Mouse (Mus musculus): ENCODE measurements at regions not wholly inside any gene's neighbourhood (a gene's known extent, or its start where the extent isn't known, plus 50 kb on each side); places are given as distances from the start of the nearest gene placed in this dataset.

DNA sequence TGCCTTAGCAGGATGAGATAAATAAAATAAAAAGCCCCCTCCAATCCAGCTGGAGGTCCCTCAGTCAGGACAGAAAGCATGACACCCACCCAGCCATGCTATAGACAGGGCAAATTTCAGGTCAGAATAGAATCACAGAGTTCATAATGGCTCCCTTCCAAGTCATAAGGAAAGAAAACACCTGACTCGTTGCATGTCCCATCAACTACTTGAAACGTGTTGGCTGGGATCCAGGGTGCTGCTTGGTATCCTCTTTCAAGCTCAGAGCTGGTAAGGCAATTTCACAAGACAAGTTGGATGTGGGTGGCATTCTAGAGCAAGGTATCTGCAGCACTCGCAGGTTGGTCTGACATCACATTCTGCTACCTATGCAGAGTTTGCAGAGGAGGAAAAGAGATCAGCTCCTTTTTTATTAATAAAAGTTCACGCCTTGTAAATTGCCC is 651.2 kb downstream of the Ntrk3 start:
- no peak overlapping the region for H3K4me3 ChIP-seq (ENCODE audit: low read length)
- no peak overlapping the region for H3K27ac ChIP-seq
- no peak overlapping the region for H3K4me2 ChIP-seq (ENCODE audit: low read depth, low read length)
- H3K27me3 ChIP-seq (ENCODE audit: insufficient read depth, low read length): no peaks in the 10 kb centered on the region
- H3K36me3 ChIP-seq (ENCODE audit: insufficient read depth, low read length): no peaks in the 10 kb centered on the region
- H3K4me1 ChIP-seq (ENCODE audit: insufficient read depth, low read length): 0 out of 2 replicates have a peak, but pooled peaks cover 6% of the 10 kb centered on the region
- TF ChIP-seq CTCF (IDR thresholded peaks at IDR 0.05; ENCODE audit: low read depth): no peak
- ATAC-seq (peak; percentile 2; the same call in 1 of the 2 replicates), DNase-seq (ENCODE audit: low spot score) (peak; percentile 65)
- no peak overlapping the region for H3K9ac ChIP-seq (replicated peaks; ENCODE audit: low read length)
- WGBS: 58% methylated on average over 4 of the region's 4 CpGs
- no peaks in the 10 kb centered on the region for H3K9me3 ChIP-seq (ENCODE audit: low read length)

DNA sequence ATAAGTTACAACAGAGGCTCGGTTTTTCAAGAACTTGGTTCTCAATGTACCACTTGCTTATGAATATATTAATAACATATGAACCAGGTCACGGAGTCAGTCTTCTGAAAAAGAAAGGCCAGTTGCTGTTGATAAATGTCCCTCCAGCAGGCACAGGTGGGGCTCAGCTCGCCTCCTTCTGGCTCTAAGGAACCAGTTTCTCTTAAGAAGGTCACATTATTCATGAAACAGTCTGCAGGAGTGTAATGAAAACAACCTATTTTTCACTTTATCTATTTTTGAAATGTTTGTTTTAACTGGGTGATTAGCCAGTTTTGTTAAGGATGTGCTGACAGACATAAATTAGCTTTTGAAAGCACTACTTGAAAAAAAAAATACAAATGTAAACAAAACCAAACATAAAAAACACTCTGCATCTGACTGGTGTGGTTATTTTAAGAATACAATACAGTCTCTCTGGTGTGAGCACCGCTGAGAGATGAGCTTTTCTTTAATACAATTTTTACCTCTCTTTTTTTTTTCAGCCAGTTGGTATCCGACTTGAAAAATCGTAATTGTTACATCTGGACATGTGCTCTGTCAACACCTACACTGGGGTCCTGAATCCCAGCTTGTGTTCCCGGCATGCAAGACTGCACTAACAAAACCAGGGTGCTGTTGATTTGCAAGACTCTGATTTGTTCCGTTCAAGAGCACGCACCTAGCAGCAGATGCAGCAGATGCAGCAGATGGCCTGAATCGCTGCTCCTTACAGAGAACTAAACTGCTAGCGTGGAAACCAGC is 651.8 kb downstream of the Ntrk3 start:
- TF ChIP-seq CTCF (IDR thresholded peaks at IDR 0.05; ENCODE audit: low read depth): no peak
- ATAC-seq: 0 out of 2 replicates have a peak, but pooled peaks have one; percentile 24
- Histone ChIP-seq H3K9me3 (ENCODE audit: low read length) (no peaks in the 10 kb centered on the region), H3K4me1 (ENCODE audit: insufficient read depth, low read length) (0 out of 2 replicates have a peak, but pooled peaks cover 6% of the 10 kb centered on the region), H3K4me2 (ENCODE audit: low read depth, low read length) (no peak overlapping the region), H3K36me3 (ENCODE audit: insufficient read depth, low read length) (no peaks in the 10 kb centered on the region), H3K27me3 (ENCODE audit: insufficient read depth, low read length) (no peaks in the 10 kb centered on the region), H3K27ac (no peak overlapping the region), H3K9ac (replicated peaks; ENCODE audit: low read length) (no peak overlapping the region), H3K4me3 (ENCODE audit: low read length) (no peak overlapping the region)
- DNase-seq (ENCODE audit: low spot score): peak; percentile 65
- WGBS: 33% methylated on average over 11 of the region's 11 CpGs

DNA sequence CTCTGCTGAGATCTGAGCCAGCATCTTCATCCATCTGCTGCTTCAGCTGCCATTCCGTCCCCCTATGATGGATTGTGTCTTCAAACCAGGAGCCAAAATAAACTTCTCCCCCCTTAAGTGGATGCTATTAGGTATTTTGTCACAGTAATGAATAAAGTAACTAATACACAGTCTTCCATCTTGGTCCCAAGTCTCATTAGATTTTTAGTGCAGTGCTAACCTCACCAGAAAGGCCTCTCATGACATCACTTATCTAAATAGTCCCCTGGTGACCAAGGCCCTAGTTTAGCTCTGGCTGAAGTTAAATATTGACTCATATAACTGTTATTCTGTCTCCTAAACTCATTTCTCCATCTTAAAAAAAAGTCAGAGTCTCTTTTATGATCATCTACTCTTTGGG is 658.1 kb downstream of the Ntrk3 start:
- Histone ChIP-seq H3K36me3 (ENCODE audit: insufficient read depth, low read length) (no peaks in the 10 kb centered on the region), H3K4me3 (ENCODE audit: low read length) (no peak overlapping the region), H3K27ac (no peak overlapping the region), H3K4me1 (ENCODE audit: insufficient read depth, low read length) (no peaks in the 10 kb centered on the region), H3K27me3 (ENCODE audit: insufficient read depth, low read length) (no peaks in the 10 kb centered on the region), H3K9ac (replicated peaks; ENCODE audit: low read length) (no peak overlapping the region), H3K4me2 (ENCODE audit: low read depth, low read length) (no peak overlapping the region), H3K9me3 (ENCODE audit: low read length) (no peaks in the 10 kb centered on the region)
- no peak for TF ChIP-seq CTCF (IDR thresholded peaks at IDR 0.05; ENCODE audit: low read depth)
- DNase-seq (ENCODE audit: low spot score) (no peak), ATAC-seq (no peak)
- 68% methylated on average over 1 of the region's 1 CpGs for WGBS

DNA sequence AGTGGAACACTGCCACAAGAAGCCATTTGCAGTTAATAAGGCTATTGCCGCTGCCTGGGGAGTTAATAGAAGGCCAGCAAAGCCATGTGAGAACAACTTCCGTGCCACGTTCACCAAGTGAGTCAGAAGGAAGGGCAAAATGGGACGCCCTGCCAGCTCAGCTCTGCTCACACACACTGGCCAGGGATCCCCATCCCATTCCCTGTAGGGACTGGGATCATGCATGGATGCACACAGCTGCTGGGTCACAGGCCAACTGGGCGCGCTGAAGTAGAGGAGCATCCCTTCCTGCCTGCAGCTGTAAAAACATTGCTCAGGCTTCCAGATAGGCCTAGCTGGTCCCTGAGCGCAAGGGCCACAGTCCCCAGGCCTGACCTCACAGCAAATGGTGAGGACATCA is 666.7 kb downstream of the Ntrk3 start:
- no peaks in the 10 kb centered on the region for H3K27me3 ChIP-seq (ENCODE audit: insufficient read depth, low read length)
- H3K27ac ChIP-seq: no peak overlapping the region
- no peak for DNase-seq (ENCODE audit: low spot score)
- H3K9me3 ChIP-seq (ENCODE audit: low read length): no peaks in the 10 kb centered on the region
- H3K36me3 ChIP-seq (ENCODE audit: insufficient read depth, low read length): no peaks in the 10 kb centered on the region
- H3K9ac ChIP-seq (replicated peaks; ENCODE audit: low read length): no peak overlapping the region
- ATAC-seq: no peak
- H3K4me2 ChIP-seq (ENCODE audit: low read depth, low read length): no peak overlapping the region
- no peaks in the 10 kb centered on the region for H3K4me1 ChIP-seq (ENCODE audit: insufficient read depth, low read length)
- no peak overlapping the region for H3K4me3 ChIP-seq (ENCODE audit: low read length)
- no peak for TF ChIP-seq CTCF (IDR thresholded peaks at IDR 0.05; ENCODE audit: low read depth)
- WGBS: 55% methylated on average over 7 of the region's 7 CpGs

- Histone ChIP-seq H3K9ac (replicated peaks; ENCODE audit: low read length) (no peak overlapping the region), H3K27me3 (ENCODE audit: insufficient read depth, low read length) (no peaks in the 10 kb centered on the region), H3K36me3 (ENCODE audit: insufficient read depth, low read length) (no peaks in the 10 kb centered on the region), H3K9me3 (ENCODE audit: low read length) (no peaks in the 10 kb centered on the region), H3K4me2 (ENCODE audit: low read depth, low read length) (no peak overlapping the region), H3K4me1 (ENCODE audit: insufficient read depth, low read length) (no peaks in the 10 kb centered on the region), H3K4me3 (ENCODE audit: low read length) (no peak overlapping the region), H3K27ac (no peak overlapping the region)
- WGBS: 78% methylated on average over 1 of the region's 1 CpGs
- no peak for TF ChIP-seq CTCF (IDR thresholded peaks at IDR 0.05; ENCODE audit: low read depth)
- no peak for ATAC-seq
- no peak for DNase-seq (ENCODE audit: low spot score)
Observed at GRCm38 (mm10) chr7:78061631-78062030, 676.2 kb downstream of the Ntrk3 start.

- Histone ChIP-seq H3K9ac (replicated peaks; ENCODE audit: low read length) (no peak overlapping the region), H3K4me2 (ENCODE audit: low read depth, low read length) (no peak overlapping the region), H3K4me1 (ENCODE audit: insufficient read depth, low read length) (no peaks in the 10 kb centered on the region), H3K4me3 (ENCODE audit: low read length) (no peak overlapping the region), H3K27me3 (ENCODE audit: insufficient read depth, low read length) (no peaks in the 10 kb centered on the region), H3K9me3 (ENCODE audit: low read length) (no peaks in the 10 kb centered on the region), H3K36me3 (ENCODE audit: insufficient read depth, low read length) (no peaks in the 10 kb centered on the region), H3K27ac (no peak overlapping the region)
- 63% methylated on average over 3 of the region's 3 CpGs for WGBS
- DNase-seq (ENCODE audit: low spot score): no peak
- TF ChIP-seq CTCF (IDR thresholded peaks at IDR 0.05; ENCODE audit: low read depth): peak; percentile 22; the same call in 1 of the 2 replicates
- ATAC-seq: no peak
Observed at GRCm38 (mm10) chr7:78049606-78050005, 688.2 kb downstream of the Ntrk3 start.

DNA sequence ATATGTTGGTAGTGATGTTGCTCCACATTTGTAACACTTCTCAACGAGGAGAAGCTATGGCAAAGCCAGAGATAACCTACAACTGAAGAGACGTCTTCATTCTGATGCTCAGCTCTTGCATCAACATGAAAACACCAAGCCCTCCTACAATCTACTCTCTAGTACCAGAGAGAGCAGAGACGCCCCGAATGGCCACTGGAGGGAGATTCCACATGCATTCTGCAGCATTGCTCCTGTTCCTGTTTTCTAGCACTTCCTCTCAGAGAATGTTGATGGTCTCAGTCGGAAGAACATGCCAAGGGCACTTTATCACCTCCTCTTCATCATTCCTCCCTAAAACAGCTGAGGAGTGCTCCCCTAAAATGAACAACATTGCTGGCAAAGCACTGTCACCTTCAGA is 692.4 kb downstream of the Ntrk3 start:
- Histone ChIP-seq H3K9me3 (ENCODE audit: low read length) (no peaks in the 10 kb centered on the region), H3K4me2 (ENCODE audit: low read depth, low read length) (no peak overlapping the region), H3K4me3 (ENCODE audit: low read length) (no peak overlapping the region), H3K36me3 (ENCODE audit: insufficient read depth, low read length) (no peaks in the 10 kb centered on the region), H3K27ac (no peak overlapping the region), H3K27me3 (ENCODE audit: insufficient read depth, low read length) (no peaks in the 10 kb centered on the region), H3K4me1 (ENCODE audit: insufficient read depth, low read length) (no peaks in the 10 kb centered on the region), H3K9ac (replicated peaks; ENCODE audit: low read length) (no peak overlapping the region)
- peak; percentile 68 for TF ChIP-seq CTCF (IDR thresholded peaks at IDR 0.05; ENCODE audit: low read depth)
- DNase-seq (ENCODE audit: low spot score) (peak; percentile 31), ATAC-seq (no peak)
- 62% methylated on average over 5 of the region's 5 CpGs for WGBS

All from hindbrain, postnatal 0 days (tissue).